Mouse (Mus musculus) CH12.LX (cell line): Measurements from ENCODE around the gene Klrc1. TPM values are rescaled to one million over a fixed set of nuclear protein-coding genes. Genes with fewer than 3 reads are reported as not detected.
"Not testable (repeated sequence)": the region's sequence is repeated elsewhere in the genome, so short reads cannot be mapped to it uniquely, and the experiment has no call there.

ENCODE experiments used
- DNase-seq: peaks from one replicate; pipeline ENCODE4 v3.0.0-alpha.2; 2013; ENCODE audit errors: extremely low read depth
- H3K27ac ChIP-seq: 2 replicates; pipeline ENCODE4 v1.5.1; 2012; ENCODE audit warnings: low read depth, mild to moderate bottlenecking, control low read depth, moderate library complexity; ENCODE audit not compliant: insufficient read depth
- H3K27me3 ChIP-seq: replicated peaks from 2 replicates; pipeline ENCODE3; 2012; ENCODE audit warnings: inconsistent platforms
- H3K36me3 ChIP-seq, 2 experiments: replicated peaks in 1 of 2; 2 replicates each; pipeline versions ENCODE3 to v1.6.1; 2012; ENCODE audit warnings: inconsistent platforms in 1 of 2, low read length in 1 of 2, mild to moderate bottlenecking in 1 of 2, mixed read lengths in 1 of 2, moderate library complexity in 1 of 2; ENCODE audit not compliant: control insufficient read depth in 1 of 2, insufficient read depth in 1 of 2
- H3K4me1 ChIP-seq, 2 experiments: 2 replicates each; pipeline ENCODE4 v1.6.1; 2012; ENCODE audit warnings: inconsistent platforms in 1 of 2, moderate library complexity in 1 of 2; ENCODE audit not compliant: insufficient read depth in 2 of 2, control insufficient read depth in 1 of 2
- H3K4me2 ChIP-seq: 2 replicates; pipeline ENCODE4 v1.6.1; 2012; ENCODE audit warnings: low read depth, mild to moderate bottlenecking, control low read depth; ENCODE audit not compliant: poor library complexity, insufficient read depth, severe bottlenecking
- H3K4me3 ChIP-seq, 3 experiments: fragments of 150-350 bp in 1 of 3; sonication (generic) in 1 of 3; replicated peaks in 1 of 3; 2 replicates each; pipeline versions ENCODE3 to v1.5.1; 2011 to 2012; ENCODE audit warnings: low read depth in 2 of 3, low read length in 2 of 3, mild to moderate bottlenecking in 2 of 3, moderate library complexity in 2 of 3, control low read depth in 1 of 3, improper control_type of control experiment in 1 of 3, inconsistent platforms in 1 of 3, mixed read lengths in 1 of 3; ENCODE audit not compliant: poor library complexity in 1 of 3
- H3K79me2 ChIP-seq: replicated peaks from 2 replicates; pipeline ENCODE4 v1.6.1; 2012; ENCODE audit warnings: mild to moderate bottlenecking, moderate library complexity; ENCODE audit not compliant: control insufficient read depth, poor library complexity, insufficient read depth, severe bottlenecking; ENCODE audit errors: extremely low read depth
- H3K9ac ChIP-seq: 2 replicates; pipeline ENCODE4 v1.6.1; 2012; ENCODE audit warnings: low read depth, mild to moderate bottlenecking, control low read depth, moderate library complexity; ENCODE audit not compliant: insufficient read depth
- H3K9me3 ChIP-seq: replicated peaks from 2 replicates; pipeline ENCODE3; 2012; ENCODE audit warnings: low read length, inconsistent platforms, mixed read lengths
- dilution Hi-C: fragments of 300-500 bp; cut with MboI; formaldehyde crosslinking; loops from 2 replicates; pipeline ENCODE4 v1.14.3; 2020; ENCODE audit warnings: low sequenced_read_pairs; ENCODE audit not compliant: extremely low pct_unique_long_range_greater_than_20kb, extremely low pct_ligation_motif_present
- in situ Hi-C: fragments of 300-500 bp; cut with MboI; formaldehyde crosslinking; loops from 3 replicates; pipeline ENCODE4 v1.14.3; 2019; ENCODE audit warnings: low sequenced_read_pairs, low pct_ligation_motif_present, low pct_unique_long_range_greater_than_20kb, mixed read lengths
- polyA plus RNA-seq: library from polyadenylated mRNA; unstranded; fragments of >175 nt; gene quantifications from 2 replicates; pipeline ENCODE4 v1.2.1, GENCODE M21; 2012; ENCODE audit warnings: low read depth; ENCODE audit not compliant: insufficient read length
- total RNA-seq, 2 experiments: library from RNA; depleted of rRNA; stranded (reverse); fragments of 300-350 nt in 1 of 2; fragments of >200 nt in 1 of 2; gene quantifications; 2 replicates each; pipeline ENCODE4 v1.2.3; 2012 to 2014

The Klrc1 gene
- total and polyA plus RNA-seq, 3 experiments, result not detected

DNA sequence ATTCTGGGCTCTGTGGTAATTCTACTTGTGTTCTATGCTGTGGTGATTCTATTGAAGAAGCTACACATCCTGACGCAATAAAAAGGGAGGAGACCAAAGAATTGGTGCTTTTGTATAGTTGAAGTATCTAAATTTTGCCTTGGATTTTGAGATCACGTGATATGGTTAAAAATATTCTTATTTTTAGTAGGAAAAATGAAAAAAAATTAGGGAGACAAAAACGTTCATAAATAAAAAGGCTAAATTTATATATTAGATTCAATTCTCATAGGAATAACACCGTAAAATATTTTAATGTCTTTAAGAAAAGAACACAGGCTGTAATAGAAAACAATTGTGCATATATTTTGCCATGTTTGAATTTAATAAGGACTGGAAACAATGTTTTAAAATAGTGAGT is 18.2 kb downstream of the Klrc1 start, which contains the start of gene Klrc2:
TSS of gene Klrc2 (minus strand) at position 101 of the 400 bp plus-strand sequence.
- in situ Hi-C loops, H3K4me2 ChIP-seq, H3K27me3 ChIP-seq, DNase-seq, H3K4me1 ChIP-seq, H3K9me3 ChIP-seq, H3K9ac ChIP-seq, H3K36me3 ChIP-seq, H3K79me2 ChIP-seq, dilution Hi-C loops, H3K27ac ChIP-seq, H3K4me3 ChIP-seq: not testable (repeated sequence)

- H3K4me3 ChIP-seq, dilution Hi-C loops, H3K36me3 ChIP-seq, H3K27ac ChIP-seq, H3K9ac ChIP-seq, H3K4me2 ChIP-seq, DNase-seq, H3K9me3 ChIP-seq, H3K4me1 ChIP-seq, H3K27me3 ChIP-seq, in situ Hi-C loops, H3K79me2 ChIP-seq: not testable (repeated sequence)
Measured at GRCm38 (mm10) chr6:129644054-129644453, 34.7 kb downstream of the Klrc1 start.

- H3K4me3 ChIP-seq, H3K27me3 ChIP-seq, H3K4me1 ChIP-seq, H3K9me3 ChIP-seq, H3K9ac ChIP-seq, DNase-seq, dilution Hi-C loops, H3K27ac ChIP-seq, H3K4me2 ChIP-seq, H3K36me3 ChIP-seq, H3K79me2 ChIP-seq, in situ Hi-C loops: not testable (repeated sequence)
Measured at GRCm38 (mm10) chr6:129643237-129643636, 35.5 kb downstream of the Klrc1 start, which contains the start of gene Klrc3. Gene Klrc3, minus strand, starts transcription at chr6:129643337.

DNA sequence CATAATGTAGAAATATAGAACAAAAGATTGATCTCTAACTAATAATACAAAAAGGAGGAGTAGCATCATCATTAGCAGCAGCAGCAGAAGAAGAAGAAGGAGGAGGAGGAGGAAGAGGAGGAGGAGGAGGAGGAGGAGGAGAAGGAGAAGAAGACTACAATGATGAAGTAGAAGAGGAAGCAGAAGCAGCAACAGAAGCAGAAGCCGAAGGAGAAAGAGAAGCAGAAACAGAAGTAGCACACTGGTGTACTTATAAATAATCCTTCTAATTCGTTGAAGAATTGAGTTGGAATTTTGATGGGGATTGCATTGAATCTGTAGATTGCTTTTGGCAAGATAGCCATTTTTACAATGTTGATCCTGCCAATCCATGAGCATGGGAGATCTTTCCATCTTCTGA is 47.7 kb downstream of the Klrc1 start:
- dilution Hi-C loops, H3K9me3 ChIP-seq, in situ Hi-C loops, H3K27me3 ChIP-seq, H3K4me2 ChIP-seq, H3K79me2 ChIP-seq, H3K4me1 ChIP-seq, H3K36me3 ChIP-seq, H3K27ac ChIP-seq, H3K4me3 ChIP-seq, H3K9ac ChIP-seq, DNase-seq: not testable (repeated sequence)
